Mouse (Mus musculus) lung, postnatal 10 days (tissue): ENCODE data around the gene Tspan32.

Experiments
- DNase-seq: peaks from one replicate; pipeline ENCODE4 v3.0.0; 2021

Gene Tspan32

DNA sequence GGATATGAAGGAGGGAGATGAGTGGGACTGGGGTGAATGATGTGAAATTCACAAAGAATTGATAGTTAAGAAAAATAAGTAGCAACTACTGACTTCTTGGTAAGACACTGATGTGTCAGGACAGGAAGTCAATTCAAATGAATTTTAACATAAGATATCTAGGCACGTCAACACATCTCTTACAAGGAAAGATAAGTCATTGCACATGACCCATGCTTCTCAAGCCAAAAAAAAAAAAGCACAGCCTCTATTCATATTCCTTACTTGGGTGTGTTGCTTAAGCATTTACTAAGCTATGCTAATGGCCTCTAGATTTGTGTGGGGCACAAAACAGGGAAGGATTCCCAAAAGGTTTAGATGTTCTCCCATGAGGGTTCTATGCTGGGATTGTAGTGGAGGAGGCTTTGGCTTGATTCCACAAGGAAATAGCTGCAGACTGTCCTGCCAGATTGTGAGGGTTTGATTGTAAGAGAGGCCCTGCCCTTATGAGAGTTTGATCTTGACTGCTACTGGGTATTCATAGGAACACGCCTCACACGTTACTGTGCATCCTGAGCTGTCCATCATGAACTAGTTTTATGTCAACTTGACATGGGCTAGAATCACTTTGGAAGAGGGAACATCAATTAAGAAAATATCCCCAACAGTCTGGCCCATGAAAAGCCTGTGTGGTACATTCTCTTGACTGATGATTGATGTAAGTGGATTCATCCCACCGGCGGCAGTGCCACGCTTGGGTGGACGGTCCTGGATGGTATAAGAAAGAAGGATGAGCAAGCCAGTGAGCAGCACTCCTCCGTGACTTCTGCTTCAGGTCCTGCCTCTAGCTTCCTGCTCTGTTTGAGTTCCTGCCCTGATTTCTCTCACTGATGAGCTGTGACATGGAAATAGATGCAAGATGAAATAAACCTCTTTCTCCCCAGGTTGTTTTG, 29.9 kb downstream of the Tspan32 start:
- DNase-seq, result no peak

GRCm38 (mm10) chr7:143036787-143037186, 31.9 kb downstream of the Tspan32 start:
- DNase-seq, result no peak

GRCm38 (mm10) chr7:143037306-143037705, 32.5 kb downstream of the Tspan32 start:
- DNase-seq, result no peak

DNA sequence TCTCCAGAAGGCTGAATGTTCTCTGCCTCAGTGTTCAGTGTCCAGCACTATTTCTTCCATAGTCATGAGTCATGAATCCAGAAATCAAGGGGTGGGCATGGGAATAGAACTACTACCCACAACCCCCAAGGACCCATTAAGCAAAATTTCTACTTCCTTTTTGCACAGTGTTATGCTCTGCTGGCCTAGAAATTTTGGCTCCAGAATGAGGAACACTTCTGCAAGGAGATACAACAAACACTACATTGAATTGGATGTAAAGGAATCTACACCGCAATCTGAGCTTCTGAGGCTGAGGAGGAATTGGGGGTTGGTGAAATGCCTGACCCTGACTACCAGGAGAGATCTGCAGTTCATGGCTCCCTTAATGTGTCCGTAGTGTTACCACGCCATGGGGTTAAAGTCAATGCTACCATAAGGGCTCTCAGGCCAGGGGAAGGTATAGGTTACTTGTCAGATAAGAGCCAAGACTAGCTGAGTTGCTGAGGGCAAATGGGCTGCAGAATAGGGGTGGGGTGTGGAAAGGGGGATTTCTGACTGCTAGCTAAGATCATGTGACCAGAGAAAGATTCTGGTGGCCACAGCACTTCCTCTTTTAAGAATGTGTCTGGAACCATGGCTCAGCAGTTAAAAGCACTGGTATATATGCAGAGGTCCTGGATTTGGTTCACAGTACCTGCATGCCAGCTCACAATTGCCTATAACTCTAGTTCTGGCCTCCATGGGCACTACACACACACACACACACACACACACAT, 33.5 kb downstream of the Tspan32 start:
- DNase-seq, result no peak

- DNase-seq, result no peak
Observed at GRCm38 (mm10) chr7:143040561-143040960, 35.7 kb downstream of the Tspan32 start.

DNA sequence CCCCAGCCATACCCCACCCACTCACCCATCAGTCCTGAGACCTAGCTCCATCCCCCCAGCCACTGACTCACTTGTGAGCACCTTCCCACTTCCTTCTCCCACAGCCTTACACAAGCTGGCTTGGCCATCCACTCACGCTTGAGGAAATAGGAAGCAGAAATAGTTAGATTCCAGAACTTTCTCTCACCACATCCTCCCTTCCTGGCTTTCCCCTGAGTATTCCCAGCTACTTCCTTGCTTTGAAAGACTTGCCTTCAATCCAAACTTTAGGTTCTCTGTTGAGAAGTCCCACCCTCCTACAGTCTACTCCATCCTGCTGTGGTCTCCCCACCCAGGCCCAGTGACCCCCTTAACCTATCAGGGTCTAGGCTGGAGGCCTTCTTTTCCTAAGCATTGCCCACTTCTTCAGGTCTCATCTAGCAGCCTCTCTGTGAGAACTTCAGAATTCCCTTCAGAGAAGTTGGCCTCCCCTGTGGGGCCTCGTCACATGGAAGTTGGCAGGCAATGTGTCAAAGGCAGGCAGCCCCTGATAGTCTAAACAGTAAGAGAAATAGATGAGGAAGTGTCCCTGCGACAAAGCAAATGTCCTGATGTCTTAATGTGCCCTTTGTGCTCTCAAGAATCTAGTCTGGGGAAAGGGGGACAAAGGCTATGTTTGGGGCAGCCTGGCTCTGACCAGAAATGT, 36.4 kb downstream of the Tspan32 start:
- peak; percentile 61 for DNase-seq

DNA sequence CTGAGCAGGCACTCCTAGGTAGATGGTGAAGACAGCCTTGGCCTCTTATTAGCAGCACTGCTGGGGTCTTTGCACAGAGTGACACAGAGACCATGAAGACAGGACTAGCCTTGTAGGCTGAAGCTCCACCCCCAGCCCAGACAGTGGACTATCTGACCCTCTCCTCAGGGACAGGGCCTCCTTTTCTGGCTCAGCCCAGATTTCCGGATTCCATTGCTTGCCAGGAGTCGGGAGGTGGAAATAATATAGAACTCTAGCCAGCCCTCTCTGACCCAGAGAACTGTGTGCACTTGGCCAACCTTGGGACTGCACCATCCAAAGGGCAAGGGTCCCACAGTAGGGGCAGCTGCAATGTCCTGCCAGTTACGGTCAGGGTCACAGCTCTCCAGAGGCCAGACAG, 37.2 kb downstream of the Tspan32 start:
- DNase-seq, result peak; percentile 86

DNA sequence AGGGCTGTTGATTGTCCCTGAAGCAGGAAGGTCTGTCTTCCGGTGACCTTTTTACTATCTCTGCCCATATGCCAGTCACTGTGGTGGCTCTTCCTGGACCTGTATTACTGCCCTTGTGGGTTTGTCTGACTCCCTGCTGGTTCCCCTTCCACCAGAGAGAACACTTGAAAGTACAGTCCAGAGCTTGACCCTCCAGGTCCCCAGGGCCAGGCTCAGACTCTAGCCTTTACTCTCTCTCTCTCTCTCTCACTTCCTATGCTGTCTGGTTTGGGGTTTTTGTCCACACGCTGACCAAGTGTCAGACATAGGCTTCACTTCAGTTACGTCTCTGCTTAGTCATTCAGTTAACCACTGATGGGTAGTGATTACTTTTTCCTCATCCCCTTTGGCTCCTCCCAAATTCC, 38.1 kb downstream of the Tspan32 start:
- no peak for DNase-seq

DNA sequence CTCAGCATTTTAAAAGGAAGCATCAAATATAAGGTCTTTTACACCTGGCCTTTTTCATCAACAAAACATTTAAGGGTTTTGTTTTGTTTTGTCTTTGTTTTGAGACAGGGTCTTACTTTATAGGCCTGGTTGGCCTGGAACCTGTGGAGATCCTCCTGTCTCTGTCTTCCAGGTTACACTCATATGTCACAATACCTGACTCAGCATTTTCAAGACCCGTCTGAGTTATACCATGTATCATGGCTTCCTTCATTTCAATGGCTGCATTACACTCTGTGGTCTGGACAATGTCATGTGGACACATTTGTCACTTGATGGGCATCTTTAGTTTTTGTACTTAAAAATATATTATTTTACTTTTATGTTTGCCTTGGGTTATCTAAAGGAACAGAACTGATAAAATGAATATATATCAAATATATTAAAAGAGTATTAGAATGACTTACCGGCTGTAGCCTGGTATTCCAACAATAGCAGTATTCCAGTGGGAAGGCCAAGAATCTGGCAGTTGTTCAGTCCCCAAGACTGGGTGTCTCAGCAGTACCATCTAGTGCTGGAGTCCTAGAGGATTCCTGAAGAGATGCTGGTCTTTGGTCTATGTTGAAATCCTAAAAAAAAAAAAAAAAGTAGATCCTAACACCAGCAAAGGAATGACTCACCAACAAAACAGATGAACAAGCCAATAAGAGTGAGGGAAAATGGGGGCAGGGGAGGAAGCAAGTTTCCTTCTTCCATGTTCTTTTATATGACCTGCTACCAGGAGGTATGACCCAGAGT, 39.4 kb downstream of the Tspan32 start:
- no peak for DNase-seq

DNA sequence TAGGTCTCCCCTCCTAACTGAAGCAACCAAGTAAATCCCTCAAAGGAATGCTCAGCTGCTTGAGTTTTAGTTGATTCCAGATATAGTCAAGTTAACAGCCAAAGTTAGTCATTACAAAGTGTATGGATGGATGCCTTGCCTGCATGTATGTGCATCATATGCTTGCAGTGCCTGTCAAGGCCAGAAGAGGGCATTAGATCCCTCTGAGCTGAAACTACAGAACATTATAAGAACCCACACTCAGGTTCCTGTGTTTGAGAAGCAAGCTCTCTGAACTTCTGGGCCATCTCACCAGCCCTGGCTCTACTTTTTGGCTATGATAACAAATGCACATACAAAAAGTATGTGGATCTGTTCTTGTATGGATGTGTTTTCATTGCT, 40.0 kb downstream of the Tspan32 start:
- DNase-seq, result no peak

- DNase-seq, result no peak
Observed at GRCm38 (mm10) chr7:143046358-143046757, 41.5 kb downstream of the Tspan32 start.

- no peak for DNase-seq
Observed at GRCm38 (mm10) chr7:143049331-143049730, 44.5 kb downstream of the Tspan32 start.

GRCm38 (mm10) chr7:143049841-143050816, 45.3 kb downstream of the Tspan32 start:
- DNase-seq, result peak; percentile 52

GRCm38 (mm10) chr7:143051316-143051715, 46.5 kb downstream of the Tspan32 start:
- no peak for DNase-seq

GRCm38 (mm10) chr7:143052626-143053007, 47.8 kb downstream of the Tspan32 start, which contains the start of gene Cd81:
Gene Cd81, plus strand, starts transcription at chr7:143052739.
- peak; percentile 92 for DNase-seq

GRCm38 (mm10) chr7:143053008-143053899, 48.4 kb downstream of the Tspan32 start:
- DNase-seq, result peak; percentile 86

- DNase-seq, result peak; percentile 41
Observed at GRCm38 (mm10) chr7:143053961-143054611, 49.2 kb downstream of the Tspan32 start.

- no peak for DNase-seq
Observed at GRCm38 (mm10) chr7:143054612-143054965, 49.7 kb downstream of the Tspan32 start.

DNA sequence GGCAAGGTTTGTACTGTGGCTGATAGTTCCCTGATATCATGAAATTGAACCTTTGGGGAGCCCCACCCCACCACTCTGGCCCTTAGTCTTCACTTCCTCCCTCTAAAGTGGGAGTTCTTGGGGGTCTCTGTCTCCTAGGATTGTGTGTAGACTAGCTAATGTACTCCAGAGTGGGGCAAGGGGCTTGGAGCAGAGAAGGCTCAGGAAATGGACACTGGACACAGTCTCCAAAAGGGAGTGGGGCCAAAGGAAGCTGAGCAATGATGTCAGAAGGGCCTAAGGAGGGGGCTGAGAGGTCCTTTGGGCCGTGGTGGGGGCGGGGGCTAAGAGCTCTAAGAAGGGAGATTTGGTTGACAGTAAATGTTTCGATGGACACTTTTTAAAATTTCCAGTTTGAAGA, 50.2 kb downstream of the Tspan32 start:
- DNase-seq, result no peak
